Mouse (Mus musculus): ENCODE results near the gene Vash1.

DNA sequence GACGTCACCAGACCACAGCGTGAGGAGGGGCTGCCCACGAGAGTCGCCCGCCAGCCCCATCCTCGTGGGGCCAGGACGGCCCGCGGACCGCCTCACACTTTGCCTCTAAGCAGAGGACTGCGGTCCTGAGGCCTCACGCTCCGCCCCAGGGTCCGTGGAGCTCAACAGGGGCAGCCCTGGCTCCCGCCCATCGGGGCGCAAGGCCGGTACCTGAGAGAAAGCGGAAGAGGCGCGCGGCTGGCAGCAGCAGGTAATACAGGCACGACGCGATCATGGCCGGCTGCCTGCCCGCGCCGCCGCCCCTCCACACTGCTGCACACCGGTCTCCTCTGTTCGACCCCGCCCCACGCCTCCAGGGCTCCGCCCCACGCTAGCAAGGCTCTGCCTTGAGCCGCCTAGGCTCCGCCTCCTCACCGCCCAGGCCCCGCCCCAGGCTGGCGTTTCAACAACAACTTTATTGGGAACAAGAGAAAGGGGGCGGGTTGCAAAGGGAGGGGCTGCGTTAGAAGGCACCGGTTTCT lies 47.7 kb downstream of the Vash1 start, which contains the start of gene Angel1:
- TF ChIP-seq CTCF (conservative IDR thresholded peaks at IDR 0.05; ENCODE audit: low read length), result no peak
- no peak for TF ChIP-seq NANOG (IDR thresholded peaks at IDR 0.05; ENCODE audit: borderline replicate concordance, low read length)
